Mouse (Mus musculus): ENCODE results near the gene Fbxl13.
A peak's percentile ranks its signal among the peaks of the same experiment; 100 is the strongest.
"Not testable (repeated sequence)": the region's sequence is repeated elsewhere in the genome, so short reads cannot be mapped to it uniquely, and the experiment has no call there.

Fbxl13 gene

GRCm38 (mm10) chr5:21656912-21657311 is 11.5 kb upstream of the Fbxl13 start:
- no peak for DNase-seq (ENCODE audit: low spot score)

- no peak for DNase-seq (ENCODE audit: low spot score)
Measured at GRCm38 (mm10) chr5:21651885-21652612, 6.6 kb upstream of the Fbxl13 start.

- no peak for DNase-seq (ENCODE audit: low spot score)
Measured at GRCm38 (mm10) chr5:21650736-21651135, 5.3 kb upstream of the Fbxl13 start.

- DNase-seq (ENCODE audit: low spot score), result no peak
Measured at GRCm38 (mm10) chr5:21646133-21646491, 678 bp upstream of the Fbxl13 start.

- DNase-seq (ENCODE audit: low spot score), result peak; percentile 11
Measured at GRCm38 (mm10) chr5:21644891-21645438, 469 bp downstream of the Fbxl13 start.

- no peak for DNase-seq (ENCODE audit: low spot score)
Measured at GRCm38 (mm10) chr5:21643606-21644005, 1.8 kb downstream of the Fbxl13 start.

GRCm38 (mm10) chr5:21640961-21641360 is 4.5 kb downstream of the Fbxl13 start:
- DNase-seq (ENCODE audit: low spot score), result peak; percentile 38

- no peak for DNase-seq (ENCODE audit: low spot score)
Measured at GRCm38 (mm10) chr5:21625916-21626315, 19.5 kb downstream of the Fbxl13 start.

GRCm38 (mm10) chr5:21616450-21617009 is 28.9 kb downstream of the Fbxl13 start:
- no peak for DNase-seq (ENCODE audit: low spot score)

- DNase-seq (ENCODE audit: low spot score), result not testable (repeated sequence)
Measured at GRCm38 (mm10) chr5:21614299-21614698, 31.1 kb downstream of the Fbxl13 start.

GRCm38 (mm10) chr5:21610996-21611395 is 34.4 kb downstream of the Fbxl13 start:
- DNase-seq (ENCODE audit: low spot score), result no peak

GRCm38 (mm10) chr5:21608311-21609304 is 36.8 kb downstream of the Fbxl13 start:
- DNase-seq (ENCODE audit: low spot score), result no peak

- DNase-seq (ENCODE audit: low spot score), result no peak
Measured at GRCm38 (mm10) chr5:21605936-21606335, 39.5 kb downstream of the Fbxl13 start.

- no peak for DNase-seq (ENCODE audit: low spot score)
Measured at GRCm38 (mm10) chr5:21599961-21600360, 45.5 kb downstream of the Fbxl13 start.

GRCm38 (mm10) chr5:21599536-21599935 is 45.9 kb downstream of the Fbxl13 start:
- DNase-seq (ENCODE audit: low spot score), result not testable (repeated sequence)

GRCm38 (mm10) chr5:21593201-21593709 is 52.2 kb downstream of the Fbxl13 start:
- DNase-seq (ENCODE audit: low spot score), result no peak

GRCm38 (mm10) chr5:21592106-21592505 is 53.3 kb downstream of the Fbxl13 start:
- DNase-seq (ENCODE audit: low spot score), result no peak

GRCm38 (mm10) chr5:21588220-21588619 is 57.2 kb downstream of the Fbxl13 start:
- no peak for DNase-seq (ENCODE audit: low spot score)

GRCm38 (mm10) chr5:21587683-21588082 is 57.8 kb downstream of the Fbxl13 start:
- no peak for DNase-seq (ENCODE audit: low spot score)

GRCm38 (mm10) chr5:21586763-21587162 is 58.7 kb downstream of the Fbxl13 start:
- DNase-seq (ENCODE audit: low spot score), result peak; percentile 59

- DNase-seq (ENCODE audit: low spot score), result no peak
Measured at GRCm38 (mm10) chr5:21578136-21578535, 67.3 kb downstream of the Fbxl13 start.

- no peak for DNase-seq (ENCODE audit: low spot score)
Measured at GRCm38 (mm10) chr5:21575210-21575550, 70.3 kb downstream of the Fbxl13 start.
